Mouse (Mus musculus) liver, embryonic 14.5 days (tissue): ENCODE results near the gene Pacrg.

ENCODE experiments used
- CTCF ChIP-seq: IDR thresholded peaks from 2 replicates; pipeline ENCODE4 v1.5.1; 2016; ENCODE audit warnings: antibody characterized with exemption, low read depth, control low read depth
- EP300 ChIP-seq: IDR thresholded peaks from 2 replicates; pipeline ENCODE4 v1.6.1; 2016; ENCODE audit warnings: antibody characterized with exemption, low read depth

- TF ChIP-seq CTCF (no peak), EP300 (no peak)
These were observed 409.3 kb downstream of the Pacrg start for GRCm38 (mm10) chr17:10430831-10431230.
